Mouse (Mus musculus): ENCODE data around the gene Gm20425.

Gm20425 gene

GRCm38 (mm10) chr9:103230151-103230951, at the start of gene Gm20425, which contains the start of gene Trf:
Gene Gm20425 (minus strand): TSS chr9:103230307.
Gene Trf (minus strand): TSS chr9:103230444.
- DNase-seq (ENCODE audit: low spot score): peak; percentile 46

GRCm38 (mm10) chr9:103276876-103277275, 46.8 kb upstream of the Gm20425 start:
- no peak for DNase-seq (ENCODE audit: low spot score)

- DNase-seq (ENCODE audit: low spot score): no peak
Observed at GRCm38 (mm10) chr9:103275676-103276075, 45.6 kb upstream of the Gm20425 start.

- no peak for DNase-seq (ENCODE audit: low spot score)
Observed at GRCm38 (mm10) chr9:103274819-103275218, 44.7 kb upstream of the Gm20425 start.

GRCm38 (mm10) chr9:103271104-103271503, 41.0 kb upstream of the Gm20425 start:
- no peak for DNase-seq (ENCODE audit: low spot score)

- no peak for DNase-seq (ENCODE audit: low spot score)
Observed at GRCm38 (mm10) chr9:103265778-103266177, 35.7 kb upstream of the Gm20425 start.

- peak; percentile 23 for DNase-seq (ENCODE audit: low spot score)
Observed at GRCm38 (mm10) chr9:103252906-103253305, 22.8 kb upstream of the Gm20425 start.

GRCm38 (mm10) chr9:103248618-103249017, 18.5 kb upstream of the Gm20425 start:
- DNase-seq (ENCODE audit: low spot score): no peak

- no peak for DNase-seq (ENCODE audit: low spot score)
Observed at GRCm38 (mm10) chr9:103246526-103247168, 16.5 kb upstream of the Gm20425 start.

- no peak for DNase-seq (ENCODE audit: low spot score)
Observed at GRCm38 (mm10) chr9:103243640-103244039, 13.5 kb upstream of the Gm20425 start.

GRCm38 (mm10) chr9:103241206-103241605, 11.1 kb upstream of the Gm20425 start:
- DNase-seq (ENCODE audit: low spot score): no peak

GRCm38 (mm10) chr9:103239471-103239870, 9.4 kb upstream of the Gm20425 start:
- DNase-seq (ENCODE audit: low spot score): no peak

GRCm38 (mm10) chr9:103234565-103235165, 4.6 kb upstream of the Gm20425 start:
- no peak for DNase-seq (ENCODE audit: low spot score)

GRCm38 (mm10) chr9:103234059-103234458, 4.0 kb upstream of the Gm20425 start:
- no peak for DNase-seq (ENCODE audit: low spot score)

- no peak for DNase-seq (ENCODE audit: low spot score)
Observed at GRCm38 (mm10) chr9:103233006-103233395, 2.9 kb upstream of the Gm20425 start.

GRCm38 (mm10) chr9:103232232-103233005, 2.3 kb upstream of the Gm20425 start:
- no peak for DNase-seq (ENCODE audit: low spot score)

GRCm38 (mm10) chr9:103229037-103229867, 855 bp downstream of the Gm20425 start:
- DNase-seq (ENCODE audit: low spot score): no peak

GRCm38 (mm10) chr9:103228370-103229003, 1.6 kb downstream of the Gm20425 start:
- DNase-seq (ENCODE audit: low spot score): no peak

GRCm38 (mm10) chr9:103227760-103228159, 2.3 kb downstream of the Gm20425 start:
- no peak for DNase-seq (ENCODE audit: low spot score)

GRCm38 (mm10) chr9:103226806-103227205, 3.3 kb downstream of the Gm20425 start:
- DNase-seq (ENCODE audit: low spot score): peak; percentile 46

- DNase-seq (ENCODE audit: low spot score): no peak
Observed at GRCm38 (mm10) chr9:103225464-103225863, 4.6 kb downstream of the Gm20425 start.

Measured in ovary, postnatal 36 days (tissue).